Mouse (Mus musculus) kidney, postnatal 36 days (tissue): ENCODE measurements around the gene Tmod3.
"Not testable (repeated sequence)": the region's sequence is repeated elsewhere in the genome, so short reads cannot be mapped to it uniquely, and the experiment has no call there.

Experiments used
- DNase-seq, 2 experiments: peaks; one replicate each; pipeline ENCODE4 v3.0.0; 2021 to 2022; ENCODE audit warnings: mixed read lengths in 2 of 2

Tmod3 gene

GRCm38 (mm10) chr9:75553719-75554118 lies 5.7 kb downstream of the Tmod3 start:
- DNase-seq: no peak

DNA sequence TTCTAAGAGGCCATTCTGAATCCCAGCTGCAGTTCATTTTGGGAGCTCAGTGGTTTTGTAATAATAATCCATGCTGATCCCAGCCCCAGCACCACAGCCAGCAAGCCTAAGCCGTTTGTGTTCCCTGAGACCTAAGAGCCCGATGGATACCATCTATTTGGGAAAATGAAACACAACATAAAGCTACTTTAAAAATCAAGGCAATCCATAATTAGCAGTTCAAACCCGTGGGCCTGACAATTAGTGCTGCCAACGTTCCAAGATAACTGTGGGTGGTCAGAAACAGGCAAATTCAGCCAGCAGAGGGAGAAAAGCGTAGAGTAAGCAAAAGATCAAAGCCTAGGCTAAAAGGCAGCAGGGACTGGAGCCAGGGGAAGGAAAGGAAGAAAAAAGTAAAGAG lies 8.1 kb downstream of the Tmod3 start:
- DNase-seq: no peak

GRCm38 (mm10) chr9:75549010-75549409 lies 10.4 kb downstream of the Tmod3 start:
- DNase-seq: peak in 1 of 2 experiments; percentile 37

GRCm38 (mm10) chr9:75546885-75547553 lies 12.4 kb downstream of the Tmod3 start:
- peak; percentile 93 to 95 for DNase-seq

DNA sequence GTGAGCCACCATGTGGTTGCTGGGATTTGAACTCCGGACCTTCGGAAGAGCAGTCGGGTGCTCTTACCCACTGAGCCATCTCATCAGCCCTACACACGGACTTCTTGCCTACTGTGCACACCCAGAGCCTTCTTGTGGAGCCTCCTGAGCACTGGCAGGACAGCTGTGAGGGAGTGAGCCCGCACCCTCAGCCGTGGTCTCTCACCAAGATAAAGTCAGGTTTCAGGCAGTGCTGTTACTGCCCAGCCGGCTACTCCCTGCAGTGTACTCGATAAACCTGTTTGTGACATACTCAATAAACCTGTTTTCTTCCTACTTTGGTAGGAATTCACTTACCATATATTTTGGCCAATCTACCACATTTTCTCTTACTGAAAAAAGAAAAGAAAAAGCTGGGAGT lies 13.9 kb downstream of the Tmod3 start:
- DNase-seq: no peak

DNA sequence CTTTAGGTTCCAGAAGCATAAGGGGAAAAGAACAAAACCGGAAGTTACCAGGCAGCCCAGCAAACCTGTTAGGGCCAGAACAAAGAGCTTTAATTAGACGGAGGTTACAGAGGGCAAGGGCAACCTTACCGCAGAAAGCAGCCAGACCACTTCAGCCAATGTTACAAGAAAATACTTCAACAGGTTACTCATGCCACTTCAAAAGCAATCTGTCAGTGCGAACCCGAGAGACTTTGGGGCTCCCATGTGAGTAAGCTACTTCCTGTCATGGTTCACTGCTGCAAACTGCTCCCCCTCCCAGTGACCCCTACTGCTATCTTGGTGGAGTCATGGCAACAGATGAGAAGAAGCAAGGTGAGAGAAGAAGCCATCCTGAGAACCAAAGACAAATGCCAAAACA lies 18.0 kb downstream of the Tmod3 start:
- peak in 1 of 2 experiments; percentile 17 for DNase-seq

DNA sequence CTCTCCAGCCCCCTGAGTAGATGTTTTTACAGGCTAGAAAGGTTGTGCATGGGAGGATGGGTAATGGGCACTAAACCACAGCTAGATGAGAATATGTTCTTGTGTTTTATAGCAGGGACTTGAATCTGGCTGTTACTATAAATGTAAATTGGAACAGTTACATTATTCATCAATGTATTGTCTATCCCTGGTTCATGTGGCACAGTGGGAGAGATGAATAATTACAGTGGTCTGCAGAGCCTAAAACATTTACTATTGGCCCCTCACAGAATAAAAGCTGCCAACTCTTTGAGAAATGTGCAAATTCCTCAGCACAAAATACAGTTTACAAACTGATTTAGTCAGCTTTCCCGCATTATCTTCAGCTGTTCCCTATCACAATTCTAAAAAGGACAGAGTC lies 23.0 kb downstream of the Tmod3 start:
- DNase-seq: no peak

GRCm38 (mm10) chr9:75534431-75534962 lies 25.0 kb downstream of the Tmod3 start:
- no peak for DNase-seq

- DNase-seq: not testable (repeated sequence)
Measured at GRCm38 (mm10) chr9:75532989-75533388, 26.5 kb downstream of the Tmod3 start.

GRCm38 (mm10) chr9:75532461-75532860 lies 27.0 kb downstream of the Tmod3 start:
- no peak for DNase-seq

DNA sequence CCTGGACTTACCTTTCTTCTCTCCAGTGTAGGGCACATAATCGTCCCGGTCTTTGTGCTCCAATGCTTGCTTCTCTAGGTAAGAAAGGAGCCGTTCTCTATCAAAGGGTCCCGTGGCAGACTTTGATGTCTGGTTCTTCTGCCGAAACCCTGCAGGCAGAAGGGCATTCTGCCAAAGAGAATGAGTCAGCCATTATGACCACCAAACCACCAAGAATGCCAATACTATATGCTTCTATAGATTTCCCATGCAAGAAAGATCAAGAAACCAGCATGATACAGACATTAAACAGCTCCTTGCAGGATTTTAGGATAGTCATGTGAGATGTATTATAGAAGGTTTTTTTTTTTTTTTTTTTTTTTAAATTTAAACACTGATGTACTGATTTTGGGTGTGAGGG lies 30.1 kb downstream of the Tmod3 start:
- DNase-seq: no peak

DNA sequence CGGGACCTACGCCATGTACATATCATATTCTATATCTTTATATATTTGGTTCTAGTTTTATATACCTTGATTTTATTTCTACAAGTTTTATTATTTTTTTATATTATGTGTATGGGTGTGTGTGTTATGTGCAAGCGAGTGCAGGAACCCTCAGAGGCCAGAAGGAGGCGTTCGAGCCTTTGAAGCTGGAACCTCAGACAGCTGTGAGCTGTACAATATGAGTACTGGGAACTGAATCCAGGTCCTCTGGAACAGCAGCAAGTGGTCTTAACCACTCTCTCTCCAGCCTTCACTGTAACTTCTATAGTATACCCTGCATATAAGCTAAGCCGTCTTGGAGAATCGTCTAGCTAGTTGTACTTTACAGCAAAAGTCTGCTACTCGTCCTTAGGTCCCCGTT lies 31.4 kb downstream of the Tmod3 start:
- no peak for DNase-seq

DNA sequence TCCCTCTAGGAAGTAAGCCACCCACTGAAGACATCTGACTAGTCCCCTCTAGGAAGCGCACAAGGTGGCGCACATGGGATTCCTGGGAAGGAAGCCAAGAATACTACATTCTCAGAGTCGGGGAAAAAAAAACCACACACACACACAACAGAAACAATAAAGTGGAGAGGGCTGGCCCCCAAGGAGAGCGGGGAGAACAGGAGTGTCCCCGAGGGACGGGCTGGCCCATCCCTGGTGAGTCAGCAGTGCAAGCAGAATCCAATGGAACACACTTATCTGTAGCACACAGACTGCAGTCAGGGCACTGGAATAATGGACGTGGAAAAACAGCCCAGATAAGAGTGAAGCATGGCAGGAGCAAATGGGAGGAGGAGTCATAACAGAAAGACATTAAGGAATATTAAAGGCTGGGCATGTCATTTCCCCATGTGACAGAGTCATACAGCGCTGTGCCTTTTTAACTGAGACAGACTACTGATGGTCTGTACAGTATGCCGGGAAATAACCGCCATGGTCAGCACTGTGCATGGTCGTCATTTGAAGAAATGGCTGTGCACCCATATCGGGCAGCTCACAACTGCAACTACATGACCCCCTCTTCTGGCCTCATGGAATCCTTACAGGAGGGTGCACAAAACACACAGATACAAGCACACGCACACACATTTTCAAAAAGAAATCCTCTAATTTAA lies 31.9 kb downstream of the Tmod3 start:
- DNase-seq: peak; percentile 42 to 45

DNA sequence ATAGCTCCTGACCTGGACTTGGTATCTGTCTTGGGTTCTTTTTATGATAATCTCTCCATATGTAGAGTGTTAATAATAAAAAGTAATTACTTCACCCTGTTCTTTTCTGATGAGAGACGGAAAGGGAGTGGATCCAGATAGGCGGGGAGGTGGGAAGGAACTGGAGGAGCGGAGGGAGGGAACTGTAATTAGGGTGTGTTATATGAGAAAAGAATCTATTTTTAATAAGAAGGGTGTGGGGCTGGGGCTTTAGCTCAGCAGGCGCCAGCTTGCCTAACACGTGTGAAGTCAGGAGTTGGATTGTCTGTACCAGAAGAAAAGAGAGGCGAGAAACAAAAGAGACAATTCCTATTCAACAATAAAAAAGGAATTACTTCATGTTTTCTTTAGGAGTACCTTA lies 35.8 kb downstream of the Tmod3 start:
- no peak for DNase-seq

- peak in 1 of 2 experiments; percentile 4 for DNase-seq
Measured at GRCm38 (mm10) chr9:75522217-75522616, 37.2 kb downstream of the Tmod3 start.

DNA sequence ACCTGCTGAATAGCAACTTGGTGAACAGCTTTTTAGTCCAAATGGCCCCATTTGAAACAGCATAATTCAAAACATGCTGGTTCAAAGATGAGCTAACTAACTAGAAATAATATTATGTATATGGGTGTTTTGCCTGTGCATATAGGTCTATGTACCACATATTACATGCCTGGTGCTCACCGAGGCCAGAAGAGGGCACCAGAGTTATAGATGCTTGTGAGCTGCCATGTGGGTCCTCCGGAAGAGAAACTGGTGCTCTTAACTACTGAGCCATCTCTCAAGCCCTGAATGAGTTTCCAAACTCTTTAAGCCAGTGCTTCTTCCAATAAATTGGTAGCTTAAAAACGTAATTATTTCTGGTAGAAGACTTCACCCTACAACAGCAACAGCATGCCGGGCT lies 37.7 kb downstream of the Tmod3 start:
- DNase-seq: peak; percentile 49 to 76

GRCm38 (mm10) chr9:75520940-75521339 lies 38.5 kb downstream of the Tmod3 start:
- no peak for DNase-seq

- no peak for DNase-seq
Measured at GRCm38 (mm10) chr9:75517751-75518150, 41.7 kb downstream of the Tmod3 start.

DNA sequence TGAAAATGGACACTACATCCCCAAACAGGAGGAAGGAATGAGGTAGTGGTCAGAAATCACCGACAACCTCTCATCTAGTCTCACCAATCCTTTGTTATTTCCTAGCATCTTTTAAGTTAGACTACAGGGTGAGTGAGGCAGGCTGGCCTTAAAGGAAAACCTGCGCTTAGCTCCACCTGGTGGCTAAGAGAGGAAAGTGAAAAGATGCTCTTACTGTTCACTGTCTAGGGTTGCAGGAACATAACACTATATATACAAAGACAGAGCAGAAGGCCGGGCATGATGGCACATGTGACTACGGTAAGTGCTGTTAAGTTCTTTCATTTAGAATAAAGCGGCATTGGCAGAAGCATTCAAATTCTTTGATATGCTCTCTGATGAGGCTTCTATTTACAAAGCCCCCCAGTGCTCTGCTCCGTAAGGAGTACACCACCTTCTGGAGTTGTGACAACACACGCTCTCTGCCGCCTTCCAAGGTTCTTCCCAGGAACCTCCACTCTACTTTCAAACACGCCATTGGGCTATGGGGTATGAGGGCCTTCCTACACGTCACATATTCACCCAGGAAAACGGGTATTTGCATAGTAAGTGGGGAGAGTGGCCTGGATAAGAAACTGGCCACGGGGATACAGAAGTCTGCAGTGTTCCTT lies 43.9 kb downstream of the Tmod3 start:
- peak; percentile 39 to 60 for DNase-seq

DNA sequence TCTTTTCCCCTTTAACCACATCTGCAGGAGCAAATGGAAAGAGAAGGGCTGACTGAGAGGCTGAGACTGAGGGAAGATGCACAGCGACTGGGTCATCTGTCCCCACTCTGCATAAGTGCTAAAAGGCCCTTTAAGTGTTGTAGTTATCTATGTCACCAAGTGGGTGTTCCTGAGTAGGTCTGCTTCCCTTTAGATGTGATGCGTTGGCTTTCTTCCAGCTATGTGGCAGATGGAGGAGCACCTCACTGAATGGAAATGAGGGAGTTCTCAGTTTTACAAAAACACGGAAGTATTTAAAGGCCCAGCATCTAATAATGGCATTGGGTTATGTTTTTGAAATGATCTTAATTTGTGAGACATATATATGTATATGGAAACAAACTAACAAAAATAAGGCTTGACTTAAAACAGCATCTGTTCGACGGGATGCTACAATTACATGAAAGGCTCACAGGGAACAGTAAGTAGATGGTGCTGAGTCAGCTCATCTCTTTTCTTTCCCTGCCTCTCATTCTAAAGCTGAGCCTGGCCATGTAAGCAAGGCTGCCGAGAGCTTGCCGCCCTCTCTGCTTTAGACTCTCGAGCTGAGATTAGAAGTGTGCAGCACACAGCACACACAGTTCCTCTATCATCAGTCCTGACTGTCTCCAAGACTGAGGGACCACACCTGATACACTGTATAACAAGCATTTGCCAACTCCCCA lies 48.1 kb downstream of the Tmod3 start:
- DNase-seq: no peak

DNA sequence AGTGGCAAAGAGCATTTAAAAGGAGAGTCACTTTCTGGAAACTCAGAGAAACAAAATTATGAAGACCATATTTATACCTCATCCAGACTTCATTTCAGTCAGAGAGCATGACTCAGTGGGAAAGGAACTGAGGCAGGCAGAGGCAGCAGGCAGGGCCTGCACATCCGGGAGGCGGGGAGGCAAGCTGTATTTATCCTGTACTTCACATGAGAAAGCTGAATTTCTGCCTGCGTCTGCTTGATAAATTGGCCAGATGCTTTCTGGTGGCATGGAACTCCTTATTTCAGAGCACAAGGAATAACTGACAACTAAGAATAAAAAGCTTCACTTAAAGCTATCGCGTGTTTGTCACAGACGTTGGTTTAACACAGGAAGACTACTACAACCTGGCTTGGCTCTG lies 55.1 kb downstream of the Tmod3 start:
- no peak for DNase-seq

- DNase-seq: no peak
Measured at GRCm38 (mm10) chr9:75498571-75498970, 60.9 kb downstream of the Tmod3 start.

GRCm38 (mm10) chr9:75495945-75496344 lies 63.5 kb downstream of the Tmod3 start:
- DNase-seq: no peak
